Mouse (Mus musculus): ENCODE measurements at regions not wholly inside any gene's neighbourhood (a gene's known extent, or its start where the extent isn't known, plus 50 kb on each side); places are given as distances from the start of the nearest gene placed in this dataset.
A peak's percentile ranks its signal among the peaks of the same experiment; 100 is the strongest.
"Not testable (repeated sequence)": the region's sequence is repeated elsewhere in the genome, so short reads cannot be mapped to it uniquely, and the experiment has no call there.

DNA sequence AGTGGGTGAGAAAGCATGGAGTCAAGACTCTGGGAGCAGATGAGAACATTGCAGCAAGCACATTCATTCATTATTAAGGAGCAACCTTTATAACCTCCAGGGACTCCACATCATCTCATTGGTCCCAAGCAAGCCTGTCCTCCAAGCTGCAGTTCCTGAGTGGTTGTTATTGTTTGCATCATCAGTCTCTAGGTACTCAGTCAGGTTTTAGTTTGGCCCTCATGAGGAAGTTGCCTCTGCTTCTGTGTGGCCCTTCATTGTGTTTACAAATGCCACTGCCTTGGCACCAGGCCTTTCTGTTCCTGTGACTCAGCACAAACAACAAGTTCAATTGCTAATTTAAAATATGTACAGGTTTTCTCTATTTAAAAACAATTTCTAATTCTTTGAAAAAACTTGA is 323.8 kb upstream of the Pabpc4l start:
- no peak for DNase-seq (ENCODE audit: low read depth, low spot score)

DNA sequence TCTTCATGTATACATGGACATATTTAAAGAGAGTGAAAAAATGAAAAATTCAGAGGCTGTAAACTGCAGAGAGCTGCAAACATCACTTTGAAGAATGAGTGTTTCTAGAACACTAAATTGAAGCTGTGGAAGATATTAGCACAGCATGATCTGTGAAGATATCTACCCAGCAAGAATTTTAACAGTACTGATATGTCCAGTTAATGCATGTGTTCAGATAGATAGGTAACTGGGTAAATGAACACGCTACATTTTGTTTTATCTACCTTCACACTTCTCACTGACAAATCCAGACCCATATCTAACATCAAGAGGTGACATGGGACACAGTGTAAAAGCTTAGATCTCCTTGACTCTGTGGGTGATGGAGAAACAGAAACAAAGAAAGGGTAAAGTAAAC is 316.9 kb upstream of the Pabpc4l start:
- no peak for DNase-seq (ENCODE audit: low read depth, low spot score)

DNA sequence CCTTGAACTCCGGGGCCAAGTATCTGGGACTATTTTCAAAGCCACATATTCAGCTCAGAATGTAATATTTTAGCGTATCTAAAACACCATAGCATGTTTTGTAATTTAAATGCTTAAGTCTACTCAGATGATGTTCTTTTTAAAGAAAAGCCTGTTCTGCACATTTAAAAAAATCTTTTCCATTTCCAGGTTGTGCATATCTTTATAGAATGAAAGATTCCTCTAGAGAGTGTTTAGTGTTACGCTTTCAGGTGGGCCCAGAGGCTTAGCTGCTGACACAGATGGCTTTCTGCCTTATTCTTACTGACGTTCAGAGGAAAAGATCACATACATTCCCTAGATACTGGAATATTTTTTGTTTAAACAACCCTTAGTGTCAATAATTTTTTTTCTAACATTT is 310.5 kb upstream of the Pabpc4l start:
- DNase-seq (ENCODE audit: low read depth, low spot score), result peak; percentile 18

DNA sequence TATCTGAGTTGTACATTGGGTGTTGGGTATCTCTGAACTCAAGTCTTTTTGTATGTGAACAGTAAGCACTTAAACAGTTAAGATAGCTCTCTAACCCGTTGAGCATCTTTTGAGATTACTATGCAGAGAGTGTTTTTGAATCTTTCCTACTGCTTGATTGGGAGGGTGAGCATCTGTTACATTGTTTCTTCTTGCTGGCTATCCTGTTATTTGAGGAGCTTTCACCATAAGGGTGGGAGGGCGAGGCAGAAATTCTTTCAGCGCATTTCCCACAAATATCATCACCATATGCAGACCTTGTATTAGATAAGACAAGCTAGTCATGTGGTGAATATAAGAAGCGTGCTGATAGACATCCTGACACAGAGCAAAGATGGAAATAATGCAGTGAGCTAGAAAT is 279.7 kb upstream of the Pabpc4l start:
- DNase-seq (ENCODE audit: low read depth, low spot score), result peak; percentile 22

DNA sequence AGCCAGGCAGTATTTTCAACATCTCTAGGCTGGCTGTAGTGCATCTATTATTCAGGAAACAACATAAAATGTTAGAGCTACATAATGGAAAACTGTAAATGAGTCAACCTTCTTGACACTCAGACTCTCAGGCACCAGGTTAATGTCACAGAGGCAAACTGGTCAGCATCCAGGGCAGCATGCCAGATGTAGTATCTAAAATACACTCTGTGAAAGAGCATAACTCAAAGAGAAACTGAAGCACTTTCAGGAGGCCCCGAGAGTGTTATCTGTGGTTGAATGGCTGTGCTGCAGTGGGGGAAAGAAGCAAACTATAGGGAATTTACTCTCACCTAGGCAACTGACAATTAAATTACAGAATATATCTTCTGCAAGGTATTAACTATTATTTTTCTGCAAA is 253.6 kb upstream of the Pabpc4l start:
- DNase-seq (ENCODE audit: low read depth, low spot score), result no peak

DNA sequence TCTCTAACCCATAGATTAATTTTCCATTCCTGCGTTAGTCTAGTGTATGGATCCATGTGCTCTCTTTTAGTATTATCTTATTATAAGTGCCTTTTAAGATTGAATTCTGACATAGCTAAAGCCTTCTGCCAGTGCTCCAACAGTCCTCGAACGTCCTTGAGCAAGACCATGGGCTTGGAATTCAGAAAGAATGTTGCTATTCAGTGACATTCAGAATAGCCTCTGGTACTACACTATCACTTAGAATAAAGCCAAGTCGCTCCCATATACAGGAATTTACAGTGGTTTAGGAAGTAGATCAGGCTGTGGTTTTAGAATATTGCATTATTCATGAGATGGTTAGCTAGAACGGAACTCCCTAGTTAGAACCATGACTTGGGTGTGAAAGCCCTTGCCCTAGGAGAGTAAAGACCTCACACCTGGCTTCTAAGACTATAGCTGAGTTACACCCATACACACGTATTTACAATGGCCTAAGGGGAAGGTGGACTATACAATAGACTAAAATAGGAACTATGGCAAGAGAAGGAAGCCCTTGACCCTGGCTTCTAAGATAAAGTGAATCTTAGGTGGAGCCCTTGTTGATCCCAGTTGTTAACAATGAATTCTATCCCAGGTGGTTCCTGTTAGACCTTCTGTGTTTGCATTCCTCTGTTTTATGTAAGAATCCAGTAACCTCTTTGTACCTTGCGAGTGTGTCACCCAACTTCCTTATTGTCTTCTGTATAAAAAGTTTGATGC is 239.8 kb upstream of the Pabpc4l start:
- DNase-seq (ENCODE audit: low read depth, low spot score), result not testable (repeated sequence)
